Mouse (Mus musculus): ENCODE results near the gene Ralgds. TPM values are rescaled to one million over a fixed set of nuclear protein-coding genes. Genes with fewer than 3 reads are reported as not detected.
A peak's percentile ranks its signal among the peaks of the same experiment; 100 is the strongest.

Gene Ralgds
- total RNA-seq, 2 experiments from 2014 or later, result 8.3 to 11.6 TPM

DNA sequence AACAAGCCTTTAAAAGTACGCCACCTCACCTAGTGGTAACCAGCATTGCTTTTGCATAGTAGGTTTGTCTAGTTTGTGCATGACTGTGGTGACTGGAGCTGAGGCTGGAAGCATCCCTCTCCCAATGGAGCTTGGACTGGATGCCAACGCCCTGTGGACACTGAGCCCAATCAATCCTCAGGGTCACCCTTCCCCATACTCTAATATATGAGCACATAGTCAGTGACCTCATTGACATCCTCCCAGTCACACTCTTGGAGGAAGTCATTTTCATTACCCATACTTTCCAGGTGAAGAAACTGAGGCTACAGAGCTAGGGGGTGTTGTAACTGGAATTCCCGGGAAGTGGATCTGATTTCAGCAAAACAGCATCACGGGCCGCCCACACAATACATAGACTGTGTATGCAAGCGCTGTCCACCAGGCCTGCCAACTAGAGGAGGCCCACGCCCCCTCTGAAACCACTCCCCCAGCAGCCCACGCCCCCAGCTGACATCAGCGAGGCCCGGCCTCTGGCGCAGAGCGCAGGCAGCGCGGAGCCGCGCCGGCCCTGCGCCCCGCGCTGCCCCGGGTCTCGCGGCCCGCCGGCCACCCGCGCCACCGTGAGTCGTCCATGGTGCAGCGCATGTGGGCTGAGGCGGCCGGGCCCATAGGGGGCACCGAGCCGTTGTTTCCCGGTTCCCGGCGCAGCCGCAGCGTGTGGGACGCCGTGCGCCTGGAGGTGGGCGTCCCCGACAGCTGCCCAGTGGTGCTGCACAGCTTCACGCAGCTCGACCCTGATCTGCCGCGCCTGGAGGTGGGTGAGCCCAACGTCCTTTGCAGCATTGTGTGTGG, 20.2 kb downstream of the Ralgds start:
- DNase-seq, result peak; percentile 89

DNA sequence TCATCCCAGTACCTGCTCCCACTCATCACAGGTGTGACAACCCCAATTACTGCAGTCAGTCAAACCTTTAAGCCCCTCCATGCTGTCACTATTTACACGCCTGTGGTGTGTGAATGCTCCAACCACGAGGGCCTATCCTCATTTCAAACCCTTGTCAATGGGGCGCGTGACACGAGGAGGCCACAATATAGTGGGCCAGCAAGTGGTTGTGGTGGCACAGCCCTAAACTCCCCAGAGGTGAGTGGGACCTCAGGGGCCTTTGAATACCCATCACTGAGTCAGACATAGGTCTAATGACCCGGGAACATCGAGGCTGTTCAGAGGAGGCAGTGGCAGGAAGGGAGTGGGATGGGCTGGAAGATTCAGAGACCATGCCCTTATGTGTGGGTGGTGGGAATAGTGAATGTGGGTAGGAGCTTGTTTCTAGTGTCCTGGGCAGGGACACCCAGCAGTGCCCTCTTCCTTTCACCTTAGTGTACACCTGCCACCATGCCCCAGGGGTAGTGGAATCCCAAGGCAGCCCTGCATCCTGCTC, 21.0 kb downstream of the Ralgds start:
- DNase-seq, result no peak

DNA sequence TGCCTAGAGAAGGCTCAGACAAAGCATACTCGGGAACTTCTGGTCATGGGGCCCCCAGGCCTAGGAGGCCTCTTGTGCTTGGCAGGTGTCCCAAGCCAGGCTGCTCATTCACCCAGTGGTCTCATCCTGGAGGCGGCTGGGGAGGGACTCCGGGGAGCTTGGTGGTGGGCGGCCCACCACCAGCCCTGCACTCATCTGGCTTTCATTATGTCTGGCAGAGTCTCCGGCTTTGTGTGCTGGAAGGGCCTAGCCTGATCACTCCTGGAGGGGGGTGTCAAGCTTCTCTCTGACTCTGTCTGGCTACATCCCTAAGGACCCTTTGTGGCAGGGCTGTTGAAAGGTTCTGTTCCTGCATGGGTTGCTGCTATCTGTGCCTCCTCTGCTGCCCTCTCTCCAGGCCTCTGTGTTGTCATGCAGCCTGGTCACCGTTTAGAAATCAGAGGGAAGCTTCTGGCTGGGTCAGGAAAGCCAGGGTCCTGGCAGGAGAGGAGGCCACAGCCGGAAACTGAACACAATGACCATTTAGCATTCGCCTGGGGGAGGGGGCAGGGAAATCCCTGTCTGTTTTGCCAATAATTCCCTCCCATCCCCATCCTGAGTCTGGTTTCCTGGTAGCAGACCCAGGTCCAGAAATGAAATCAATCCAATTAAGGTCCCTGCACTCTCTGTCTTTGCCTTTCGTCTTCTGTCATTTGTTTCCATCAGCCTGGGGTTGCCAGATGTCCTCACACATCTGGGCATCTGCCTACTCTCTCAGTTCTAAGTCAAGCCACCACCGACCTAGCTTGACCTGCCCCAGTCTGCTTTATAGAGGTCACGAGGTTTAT, 21.7 kb downstream of the Ralgds start:
- DNase-seq, result no peak

DNA sequence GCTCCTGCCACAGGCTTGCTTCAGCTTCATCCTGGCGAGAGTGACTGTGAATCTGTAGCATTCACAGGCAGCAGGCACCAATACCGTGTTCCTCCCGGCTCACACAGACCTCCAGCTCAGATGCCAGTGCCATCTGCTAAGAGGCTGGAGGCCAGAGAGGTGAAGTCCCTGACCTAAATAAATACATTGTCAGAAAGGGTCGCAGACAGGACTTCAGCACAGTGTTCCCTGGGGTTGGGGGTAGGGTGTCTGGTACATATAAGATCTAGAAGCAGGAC, 22.3 kb downstream of the Ralgds start:
- no peak for DNase-seq

DNA sequence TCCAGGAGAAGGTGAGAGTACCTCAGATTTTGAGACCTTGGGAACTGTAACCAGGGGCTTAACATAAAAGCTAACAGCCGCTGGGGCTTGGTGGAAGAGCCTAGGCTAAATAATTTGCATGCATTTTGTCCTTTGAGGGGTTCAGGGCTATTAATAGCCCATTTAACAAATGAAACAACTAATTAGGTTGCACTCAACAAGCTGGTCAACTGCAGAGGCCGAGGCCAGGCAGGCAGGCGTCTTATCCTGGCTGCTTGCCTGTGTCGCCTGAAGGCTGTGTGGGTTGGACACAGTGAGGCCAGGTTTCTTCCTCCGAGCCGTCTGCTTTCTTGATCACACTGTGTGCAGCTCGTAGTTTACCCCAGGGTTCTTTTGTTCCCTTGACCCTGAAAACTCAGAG, 22.7 kb downstream of the Ralgds start:
- DNase-seq, result no peak

- DNase-seq, result no peak
These were observed 23.2 kb downstream of the Ralgds start for GRCm38 (mm10) chr2:28536166-28536565.

DNA sequence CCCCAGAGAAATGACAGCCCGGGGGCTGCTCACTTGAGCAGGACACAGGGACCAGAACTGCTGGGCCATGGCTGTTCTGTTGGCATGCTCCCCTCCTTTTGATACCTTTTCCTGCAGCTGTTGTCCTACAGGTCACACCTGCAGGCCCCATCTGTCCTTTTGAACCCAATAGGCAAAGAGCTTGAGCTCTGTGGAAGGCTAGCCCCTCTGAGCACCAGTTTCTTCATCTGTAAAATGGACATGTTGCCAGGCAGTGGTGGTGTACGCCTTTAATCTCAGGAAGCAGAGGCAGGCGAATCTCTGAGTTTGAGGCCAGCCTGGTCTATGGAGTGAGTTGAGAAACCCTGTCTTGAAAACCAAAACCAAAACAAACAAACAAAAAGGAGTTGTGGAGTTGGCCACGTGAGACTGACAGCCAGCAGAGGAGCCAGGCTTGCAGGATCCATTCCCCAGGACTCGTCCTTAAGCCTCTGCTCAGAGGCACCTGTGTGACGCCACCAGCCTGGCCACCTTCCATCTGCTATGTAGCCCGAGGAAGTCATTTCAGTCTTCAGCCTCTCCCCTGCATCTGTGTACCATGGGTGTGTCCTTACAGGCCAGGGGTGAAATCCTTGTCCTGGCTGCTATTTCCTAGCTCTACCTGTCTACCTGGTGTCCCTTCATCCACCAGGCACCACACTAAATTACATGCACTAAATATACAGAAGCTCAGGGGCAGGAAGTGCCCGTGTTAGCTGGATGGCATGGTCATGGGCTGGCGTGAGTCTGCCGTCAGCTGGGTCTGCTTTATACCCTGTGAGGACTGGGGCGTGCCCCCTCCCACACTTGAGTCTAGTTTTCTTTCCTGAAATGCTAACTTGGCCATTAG, 24.1 kb downstream of the Ralgds start:
- no peak for DNase-seq

DNA sequence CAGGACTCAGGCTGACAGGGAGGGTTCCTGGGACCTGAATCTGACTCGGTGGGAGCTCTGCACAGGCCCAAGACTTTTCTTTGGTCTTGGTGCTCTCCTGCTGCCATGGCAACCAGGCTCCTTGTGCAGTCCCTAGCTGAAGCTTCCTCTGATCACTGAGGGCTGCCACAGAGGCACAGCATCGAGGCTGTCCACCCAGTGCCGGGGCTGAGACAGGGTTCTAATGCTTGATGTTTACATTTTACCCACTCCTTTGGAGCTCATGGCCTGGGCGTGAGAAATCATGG, 24.7 kb downstream of the Ralgds start:
- no peak for DNase-seq

GRCm38 (mm10) chr2:28537995-28538816, 25.3 kb downstream of the Ralgds start:
- no peak for DNase-seq

DNA sequence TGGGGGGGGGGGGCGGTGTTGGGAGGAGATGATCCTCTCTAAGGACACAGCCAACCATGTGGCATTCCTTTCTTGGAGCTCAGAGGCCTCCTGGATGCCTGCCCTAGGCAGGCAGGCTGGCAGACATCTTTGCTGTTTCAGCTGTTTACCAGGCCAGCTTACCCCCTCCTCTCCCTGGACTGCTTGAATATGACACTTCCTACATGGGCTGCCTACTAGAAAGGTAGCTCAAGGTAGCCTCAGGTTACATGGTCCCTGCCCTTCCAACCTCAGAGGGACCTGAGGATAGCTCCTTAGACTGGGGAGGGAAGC, 25.8 kb downstream of the Ralgds start:
- DNase-seq, result peak; percentile 73

DNA sequence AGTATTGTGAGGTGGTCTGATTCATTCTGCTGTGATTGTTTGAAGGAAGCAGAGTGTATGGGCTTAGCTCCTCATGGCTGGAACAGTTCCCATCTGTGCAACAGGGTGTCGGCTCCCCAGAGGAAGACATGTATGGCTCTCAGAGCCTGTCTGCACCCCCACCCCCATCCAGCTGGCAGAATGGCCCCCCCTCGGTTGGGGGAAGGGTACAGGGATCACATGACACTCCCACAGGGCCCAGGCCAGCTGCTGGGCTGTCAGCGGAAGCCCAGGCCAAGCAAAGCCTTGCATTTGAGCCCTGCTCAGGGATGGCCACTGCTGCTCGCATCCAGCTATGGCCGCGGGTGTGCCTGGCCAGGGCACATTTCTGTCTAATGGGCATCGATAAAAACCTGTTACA, 26.3 kb downstream of the Ralgds start:
- DNase-seq, result peak; percentile 87

GRCm38 (mm10) chr2:28539949-28540348, 27.0 kb downstream of the Ralgds start:
- no peak for DNase-seq

DNA sequence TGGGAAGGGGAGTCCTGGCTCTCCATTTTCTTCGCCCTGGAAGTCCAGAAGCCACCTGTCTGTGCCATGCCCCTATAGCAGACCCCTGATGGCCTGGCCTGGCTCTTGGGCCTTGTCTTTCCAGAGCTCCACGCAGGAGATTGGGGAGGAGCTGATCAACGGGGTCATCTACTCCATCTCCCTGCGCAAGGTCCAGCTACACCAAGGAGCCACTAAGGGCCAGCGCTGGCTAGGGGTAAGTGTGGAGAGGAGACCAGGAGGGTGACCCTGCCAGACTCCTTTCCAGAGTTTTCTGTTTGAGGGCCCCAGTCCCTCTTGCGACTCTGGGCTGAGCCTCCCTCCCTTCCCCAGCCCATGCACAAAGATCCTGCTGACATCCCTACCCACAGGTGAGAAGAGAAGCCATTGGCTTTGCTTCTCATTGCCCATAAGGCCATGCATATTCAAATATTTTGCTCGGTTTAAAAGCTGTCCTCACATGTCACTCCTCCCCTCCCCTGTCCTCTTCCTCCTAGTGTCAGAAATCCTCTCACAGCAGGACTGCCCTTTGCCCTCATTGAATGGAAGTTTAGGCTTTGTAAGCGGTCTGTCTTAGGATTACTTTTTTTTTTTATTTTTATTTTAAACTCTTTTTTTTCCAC, 27.8 kb downstream of the Ralgds start:
- no peak for DNase-seq

DNA sequence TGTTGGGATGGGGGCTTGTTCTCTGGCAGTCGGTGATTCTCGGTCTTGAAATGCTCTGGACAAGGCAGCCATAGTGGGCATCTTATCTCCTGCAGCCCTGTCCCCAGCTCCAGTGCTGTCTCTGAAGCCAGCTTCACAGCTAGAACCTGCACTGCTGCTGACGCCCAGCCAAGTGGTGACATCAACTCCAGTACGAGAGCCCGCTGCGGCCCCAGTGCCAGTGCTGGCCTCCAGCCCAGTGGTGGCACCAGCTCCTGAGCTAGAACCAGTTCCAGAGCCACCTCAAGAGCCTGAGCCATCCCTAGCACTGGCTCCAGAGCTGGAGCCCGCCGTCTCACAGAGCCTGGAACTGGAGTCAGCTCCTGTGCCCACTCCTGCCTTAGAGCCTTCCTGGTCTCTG, 31.0 kb downstream of the Ralgds start:
- no peak for DNase-seq

DNA sequence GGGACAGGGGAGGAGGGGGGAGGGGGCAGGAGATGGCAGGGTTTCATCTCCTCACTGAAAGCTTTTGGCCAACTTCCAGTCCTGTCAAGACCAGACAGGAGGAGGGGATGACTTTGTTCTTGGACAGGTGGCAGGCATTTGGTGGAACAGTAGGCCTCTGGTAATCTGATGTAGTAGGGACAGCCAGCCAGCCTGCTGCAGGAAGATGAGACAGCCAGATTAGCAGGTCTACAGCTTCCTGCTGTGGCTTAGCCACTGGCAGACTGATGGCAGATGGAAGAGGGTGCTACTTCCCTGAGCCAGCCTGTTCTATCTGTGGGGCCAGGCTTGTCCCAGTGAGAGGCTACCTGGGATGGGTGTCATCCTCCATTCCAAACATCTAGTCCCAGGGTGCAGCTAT, 33.1 kb downstream of the Ralgds start:
- no peak for DNase-seq

DNA sequence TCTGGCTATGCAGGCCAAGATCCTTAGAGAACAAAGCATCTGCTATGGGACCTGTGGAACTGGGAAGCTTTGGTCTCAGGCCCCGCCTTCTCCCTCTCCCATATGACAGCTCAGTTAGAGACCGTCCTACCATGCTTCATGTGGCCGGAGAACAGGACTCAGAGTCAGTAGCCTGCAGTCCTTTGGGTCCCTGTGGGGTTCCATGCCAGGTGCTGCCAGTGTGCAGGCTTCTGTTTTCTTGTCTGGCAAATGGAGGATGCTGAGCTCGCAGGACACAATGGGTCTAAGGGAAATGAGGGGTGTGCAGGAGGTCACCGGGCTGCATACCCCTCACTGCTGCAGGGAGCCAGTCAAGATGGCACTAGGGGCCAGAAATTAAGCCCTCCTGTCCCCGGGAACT, 33.6 kb downstream of the Ralgds start:
- DNase-seq, result no peak

GRCm38 (mm10) chr2:28547237-28548172, 34.6 kb downstream of the Ralgds start:
- DNase-seq, result peak; percentile 69

- DNase-seq, result no peak
These were observed 36.2 kb downstream of the Ralgds start for GRCm38 (mm10) chr2:28549157-28549556.

- DNase-seq, result peak; percentile 46
These were observed 39.4 kb downstream of the Ralgds start for GRCm38 (mm10) chr2:28552301-28552700.

- no peak for DNase-seq
These were observed 44.5 kb downstream of the Ralgds start for GRCm38 (mm10) chr2:28557452-28557851.

All from gastrocnemius, postnatal 25 days (tissue).